Mouse (Mus musculus): Measurements from ENCODE around the gene Ube2k.
"Not testable (repeated sequence)": the region's sequence is repeated elsewhere in the genome, so short reads cannot be mapped to it uniquely, and the experiment has no call there.

Gene Ube2k

DNA sequence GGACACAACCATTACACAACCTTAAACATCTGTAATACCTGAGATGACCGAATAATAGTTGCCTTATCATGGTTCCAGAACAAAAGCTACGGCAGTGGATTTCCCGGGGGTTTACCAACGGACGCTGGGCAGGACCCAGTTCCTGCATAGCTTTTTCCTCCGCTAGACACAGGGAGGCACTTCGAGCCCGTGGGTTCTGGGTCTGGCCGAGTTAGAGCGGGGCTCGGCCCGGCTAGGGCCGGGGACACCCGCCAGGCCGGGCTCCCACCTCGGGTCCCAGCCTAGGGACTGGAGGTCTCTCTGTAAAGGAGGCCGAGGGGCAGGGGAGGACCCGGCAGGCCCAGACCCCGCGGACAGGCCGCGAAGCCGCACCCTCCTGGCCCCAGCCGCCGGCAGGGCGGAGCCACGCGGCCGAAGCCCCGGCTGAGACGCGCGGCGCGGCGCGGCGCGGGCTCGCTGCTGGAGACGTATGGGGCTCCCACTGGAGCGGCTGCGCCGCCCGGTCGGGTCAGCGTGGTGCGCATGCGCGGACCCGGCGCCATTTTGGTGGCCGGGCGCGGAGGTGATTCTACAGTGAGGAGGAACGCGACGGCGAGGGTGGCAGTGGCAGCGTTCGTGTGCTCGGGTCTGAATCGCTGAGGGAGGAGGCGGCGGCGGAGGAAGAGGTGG lies at the start of gene Ube2k, which contains the start of gene Smim14:
Gene Ube2k, plus strand, starts transcription at position 483 of the 669 bp plus-strand sequence.
Gene Smim14, minus strand, starts transcription at position 434 of the 669 bp plus-strand sequence.
- peak; percentile 93 to 94 for DNase-seq (ENCODE audit: low spot score in 2 of 2)

DNA sequence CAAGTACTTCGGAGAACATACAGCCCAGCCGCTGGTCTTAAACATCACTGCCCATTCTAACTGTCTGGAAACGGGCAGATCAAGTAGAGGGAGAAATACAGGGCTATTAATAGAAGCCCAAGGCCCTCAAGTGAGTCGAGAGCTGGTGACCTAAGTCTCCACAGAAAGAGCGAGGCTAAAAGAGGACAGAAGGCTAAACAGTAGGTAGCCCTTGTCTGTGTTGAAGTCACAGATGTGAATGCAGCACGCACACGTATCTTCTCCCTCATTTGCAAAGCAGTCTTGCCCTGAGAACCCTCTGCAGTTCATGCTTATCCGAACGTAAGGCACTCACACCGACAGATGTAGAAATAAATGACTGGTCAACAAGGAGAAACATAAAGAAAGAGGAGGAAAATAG lies 49.7 kb upstream of the Ube2k start:
- DNase-seq (ENCODE audit: low spot score in 2 of 2): no peak

DNA sequence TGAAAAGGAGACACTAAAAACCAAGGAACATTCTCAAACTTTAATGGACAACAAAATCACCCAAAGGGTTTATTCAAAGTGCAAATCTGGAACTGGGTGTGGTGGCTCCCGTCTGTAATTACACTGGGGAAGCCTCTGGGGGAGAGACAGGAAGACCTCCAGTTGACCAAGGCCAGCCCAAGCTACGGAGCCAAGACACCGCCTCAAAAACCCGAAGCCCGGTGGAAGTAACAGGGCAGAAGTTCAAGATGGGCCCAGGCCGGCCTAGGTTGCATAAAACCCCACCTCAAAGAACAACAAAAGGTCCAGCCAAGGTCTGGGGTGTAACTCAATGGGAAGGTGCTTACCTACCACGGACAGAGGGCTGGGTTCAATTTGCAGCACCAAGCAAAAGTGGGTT lies 48.3 kb upstream of the Ube2k start:
- no peak for DNase-seq (ENCODE audit: low spot score in 2 of 2)

DNA sequence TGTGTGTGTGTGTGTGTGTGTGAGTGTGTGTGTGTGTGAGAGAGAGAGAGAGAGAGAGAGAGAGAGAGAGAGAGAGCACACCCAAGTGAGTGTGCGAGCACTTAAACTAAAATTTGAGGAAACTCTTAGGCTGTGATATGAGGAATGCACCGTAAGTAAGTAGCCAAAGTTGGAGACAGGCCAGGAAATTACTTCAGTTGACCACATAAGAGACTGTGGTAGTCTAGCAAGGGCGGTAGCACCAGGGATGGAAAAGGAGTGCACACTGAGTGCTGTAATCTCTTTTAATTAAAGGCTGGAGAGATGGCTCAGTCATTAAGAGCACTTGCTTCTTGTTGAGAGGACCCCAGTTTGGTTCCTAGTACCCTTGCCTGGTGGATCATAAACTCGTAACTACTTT lies 47.2 kb upstream of the Ube2k start:
- DNase-seq (ENCODE audit: low spot score in 2 of 2): no peak

DNA sequence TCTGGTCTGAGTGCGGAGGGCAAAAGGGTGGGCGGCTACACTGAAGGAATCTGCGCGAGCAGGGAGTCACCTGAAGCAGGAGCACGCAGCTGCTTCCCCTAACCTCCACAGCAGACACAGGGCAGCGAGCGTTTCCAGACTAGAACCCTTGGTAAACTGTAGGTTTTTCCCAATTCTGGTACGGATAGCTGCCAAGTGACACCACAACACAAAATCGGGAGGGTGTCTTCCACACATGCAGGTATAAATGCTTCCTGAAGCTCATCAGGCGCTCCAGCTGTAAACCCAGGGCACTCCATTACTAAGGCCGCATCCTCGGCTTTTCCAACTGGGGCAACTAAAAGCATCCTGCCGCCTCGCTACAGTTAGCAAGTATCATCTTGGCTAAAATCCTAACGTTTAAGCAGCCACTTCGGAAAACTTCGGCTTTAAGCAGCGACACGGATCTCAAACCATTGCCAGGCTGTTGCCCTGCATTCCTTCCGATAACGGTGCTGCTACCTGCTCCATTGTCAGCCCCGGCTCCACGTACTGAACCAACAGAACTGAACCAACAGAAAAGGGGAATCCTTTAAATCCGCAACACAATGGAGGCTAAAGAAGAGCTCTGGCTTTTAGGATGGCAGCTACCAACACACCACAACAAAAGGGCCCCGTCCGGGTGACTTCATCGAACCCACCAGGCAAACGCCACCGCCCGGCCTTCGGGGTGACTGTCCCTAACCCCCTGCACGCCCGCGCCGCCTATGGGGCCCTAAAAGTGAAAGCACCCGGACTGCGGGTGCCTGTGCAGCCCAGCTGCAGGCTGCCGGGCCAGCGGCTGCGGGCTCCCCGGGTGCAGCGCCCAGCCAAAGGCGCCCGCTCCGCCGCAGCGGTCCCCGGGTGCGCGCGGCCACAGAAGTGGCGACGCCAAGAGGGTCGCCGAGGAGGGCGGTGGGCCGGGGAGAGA lies 45.0 kb upstream of the Ube2k start:
- peak; percentile 67 to 75 for DNase-seq (ENCODE audit: low spot score in 2 of 2)

DNA sequence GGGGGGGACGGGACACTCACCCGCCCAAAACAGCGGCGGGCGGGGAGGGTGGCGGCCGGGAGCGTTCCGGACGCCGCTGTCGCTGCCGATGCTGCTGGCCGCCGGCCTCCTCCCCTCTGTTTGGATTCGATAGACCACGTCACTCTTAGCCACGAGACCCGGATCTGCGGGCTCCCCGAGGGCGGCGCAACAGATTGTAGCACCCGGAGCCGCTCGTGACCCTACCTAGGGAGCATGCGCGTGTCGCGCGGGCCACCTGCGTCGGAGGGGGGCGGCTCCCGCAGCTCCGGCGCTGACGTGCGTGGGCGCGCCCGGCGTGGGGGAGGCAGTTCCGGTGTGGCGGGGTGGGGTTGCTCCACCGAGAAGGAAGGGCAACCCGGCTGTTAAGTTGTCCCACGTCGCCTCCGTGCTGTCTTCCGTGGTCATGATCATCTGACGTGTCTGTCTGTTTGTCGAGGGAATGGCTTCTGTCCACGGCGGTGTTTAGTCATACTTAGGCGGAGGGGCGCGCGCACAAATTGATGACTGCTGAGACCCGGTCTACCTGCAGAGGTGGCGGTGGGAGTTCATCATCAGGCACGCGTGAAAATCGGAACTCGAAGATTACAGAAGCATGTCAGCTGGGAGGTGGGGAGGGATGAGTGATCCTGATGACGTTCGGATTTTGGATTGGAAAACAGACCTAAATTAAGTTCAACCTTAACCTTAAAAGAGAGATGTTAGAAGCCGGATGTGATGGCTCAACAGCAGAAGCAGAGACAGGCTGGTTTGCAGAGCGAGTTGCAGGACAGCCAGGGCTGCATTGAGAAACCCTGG lies 44.1 kb upstream of the Ube2k start, which contains the start of gene Gm43552:
Gene Gm43552, minus strand, starts transcription at position 118 of the 816 bp plus-strand sequence.
- peak; percentile 92 to 96 for DNase-seq (ENCODE audit: low spot score in 2 of 2)

DNA sequence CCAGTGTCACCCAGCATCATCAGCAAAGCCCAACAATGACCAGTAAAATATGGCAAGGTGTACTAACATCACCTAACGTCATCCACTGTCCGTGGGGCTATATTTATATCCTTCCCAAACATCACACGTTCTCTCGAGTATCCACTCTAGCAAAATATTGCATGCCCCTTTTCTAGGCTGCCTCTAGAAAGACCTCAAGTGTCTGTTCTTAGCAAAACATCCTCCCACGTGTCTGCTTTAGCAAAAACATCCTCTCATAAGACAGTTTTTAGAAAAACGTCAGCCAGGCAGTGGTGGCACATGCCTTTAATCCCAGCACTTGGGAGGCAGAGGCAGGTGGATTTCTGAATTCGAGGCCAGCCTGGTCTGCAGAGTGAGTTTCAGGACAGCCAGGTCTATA lies 36.8 kb upstream of the Ube2k start:
- no peak for DNase-seq (ENCODE audit: low spot score in 2 of 2)

DNA sequence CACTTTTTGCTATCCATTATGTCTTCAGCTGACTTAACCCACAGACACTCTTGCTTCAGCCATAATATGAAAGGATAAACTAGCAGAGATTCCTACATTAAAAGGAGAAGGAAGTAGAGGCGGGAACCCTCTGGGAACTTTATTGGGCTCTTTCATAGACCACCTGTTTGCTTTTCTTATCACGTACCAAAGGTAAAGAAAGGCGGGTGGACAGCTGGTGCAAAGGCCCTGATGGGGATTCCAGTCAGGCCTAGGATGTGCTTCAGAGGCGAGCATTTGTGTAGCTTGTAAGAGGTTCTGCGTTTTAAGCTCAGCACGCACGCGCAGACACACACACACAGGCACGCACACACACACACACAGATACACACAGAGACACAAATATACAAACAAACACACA lies 35.6 kb upstream of the Ube2k start:
- DNase-seq (ENCODE audit: low spot score in 2 of 2): no peak

DNA sequence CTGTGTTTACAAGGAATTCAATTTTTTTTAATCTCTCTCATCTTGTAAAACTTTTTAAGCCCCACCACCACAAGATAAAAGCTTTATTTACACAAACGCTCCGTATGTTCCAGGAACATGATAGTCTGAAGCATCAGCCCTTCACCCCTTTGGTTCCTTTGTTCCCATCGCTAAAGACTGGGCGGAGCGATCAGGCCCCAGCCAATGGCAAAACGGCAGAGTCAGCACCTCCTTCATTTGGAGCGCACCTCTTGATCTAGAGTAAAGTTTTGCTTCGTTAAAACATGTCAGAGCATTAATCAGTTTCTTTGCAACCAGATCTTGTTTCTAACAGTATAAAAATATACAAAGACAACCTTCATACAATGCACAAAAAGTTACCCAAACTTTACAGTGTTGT lies 31.2 kb upstream of the Ube2k start:
- no peak for DNase-seq (ENCODE audit: low spot score in 2 of 2)

DNA sequence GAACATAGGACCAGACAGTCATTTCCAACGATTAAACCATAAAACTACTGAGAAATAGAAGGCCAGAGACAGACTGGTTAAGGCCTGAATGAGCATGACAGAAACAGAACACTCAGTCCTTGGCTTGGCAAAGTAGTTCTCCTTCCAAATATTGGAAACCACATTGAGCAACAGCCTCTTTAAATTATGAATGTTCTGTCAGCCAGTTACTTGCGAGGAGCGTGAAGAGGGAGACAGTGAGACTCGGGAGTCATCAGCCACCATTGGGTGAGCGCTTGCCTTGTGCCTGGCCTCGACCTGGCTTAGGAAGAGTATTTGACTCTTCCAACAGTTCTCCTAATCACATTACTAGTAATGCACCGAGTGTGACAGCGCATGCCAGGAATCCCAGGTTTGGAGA lies 28.6 kb upstream of the Ube2k start:
- DNase-seq (ENCODE audit: low spot score in 2 of 2): no peak

DNA sequence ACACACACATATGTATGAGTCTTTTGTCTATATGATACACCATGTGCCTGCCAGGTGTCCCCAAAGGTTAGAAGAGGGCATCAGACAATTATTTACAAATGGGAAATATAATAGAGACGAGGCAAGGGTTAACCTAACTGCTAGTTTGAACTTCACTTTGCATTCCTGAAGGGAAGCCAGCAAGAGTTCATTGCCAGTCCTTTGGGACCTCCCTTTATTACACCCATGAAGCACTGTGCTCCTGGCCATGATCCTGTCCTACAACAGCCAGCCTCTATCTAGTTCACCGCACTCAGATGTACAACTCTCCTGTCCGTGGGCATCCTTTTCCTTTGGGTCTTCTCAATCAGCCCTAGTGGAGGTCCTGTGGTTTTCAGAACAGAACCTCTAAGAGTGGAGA lies 23.5 kb upstream of the Ube2k start:
- DNase-seq (ENCODE audit: low spot score in 2 of 2): no peak

DNA sequence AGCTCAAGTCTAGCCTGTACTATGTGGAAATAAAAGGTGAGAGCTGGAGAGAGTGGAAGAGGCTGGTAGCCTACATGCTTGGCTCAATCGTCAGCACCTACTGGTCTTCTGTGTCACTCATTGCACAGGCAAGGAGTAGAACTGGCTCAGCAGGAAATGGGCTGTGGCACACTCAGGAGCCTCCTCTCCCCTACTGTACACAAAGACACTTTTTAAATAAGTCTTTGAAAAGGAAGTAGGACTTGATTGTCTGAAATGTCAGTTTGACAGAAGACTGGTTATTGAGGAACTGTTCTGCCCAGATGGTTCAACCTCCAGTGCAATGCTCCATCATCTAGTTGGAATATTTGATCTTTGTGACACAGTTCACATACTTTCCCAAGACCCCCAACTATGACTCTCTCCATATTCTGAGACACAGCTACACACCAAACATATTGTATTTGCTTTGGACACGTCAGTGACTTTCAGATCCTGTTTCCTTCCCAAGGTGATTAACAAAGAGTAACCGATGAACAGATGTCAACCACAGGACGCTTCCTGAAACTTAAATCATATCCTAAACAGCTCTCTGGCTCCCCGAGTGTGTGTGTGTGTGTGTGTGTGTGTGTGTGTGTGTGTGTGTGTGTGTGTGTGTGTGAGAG lies 22.3 kb upstream of the Ube2k start:
- DNase-seq (ENCODE audit: low spot score in 2 of 2): no peak

DNA sequence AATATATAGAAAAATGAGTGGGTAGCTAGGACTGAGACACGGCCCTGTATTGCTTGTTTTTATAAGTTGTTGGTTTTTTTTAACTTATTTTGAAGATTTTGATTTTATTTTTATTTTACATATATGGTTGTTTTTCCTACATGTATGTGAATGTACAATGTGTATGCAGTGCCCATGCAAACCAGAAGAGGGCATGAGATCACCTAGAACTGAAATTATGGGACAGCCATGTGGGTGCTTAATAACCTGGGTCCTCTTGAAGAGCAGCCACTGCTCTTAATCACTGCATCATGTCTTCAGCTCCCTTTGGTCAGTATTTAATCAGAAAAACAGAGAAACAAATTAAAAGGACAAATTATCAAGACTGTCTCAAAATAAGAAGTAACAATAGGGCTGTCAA lies 15.2 kb upstream of the Ube2k start:
- DNase-seq (ENCODE audit: low spot score in 2 of 2): no peak

DNA sequence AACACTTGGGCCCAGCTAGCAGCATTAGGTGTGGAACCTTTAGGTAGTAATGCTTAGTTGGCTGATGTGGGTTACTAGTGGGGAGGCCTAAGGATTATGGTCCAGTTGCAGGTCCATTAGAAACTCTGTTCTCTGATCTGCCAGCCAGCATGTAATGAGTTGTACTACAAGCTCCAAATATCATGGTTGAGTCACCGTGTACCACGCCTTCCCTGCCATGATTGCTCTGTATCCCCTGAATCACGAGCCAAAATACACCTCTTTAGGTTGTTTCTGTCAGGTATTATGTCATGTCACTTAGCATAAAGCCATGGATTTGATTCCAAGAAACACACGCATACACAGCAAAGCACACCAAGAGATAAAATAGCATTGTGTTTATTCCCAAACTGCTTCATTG lies 12.2 kb upstream of the Ube2k start:
- DNase-seq (ENCODE audit: low spot score in 2 of 2): no peak

DNA sequence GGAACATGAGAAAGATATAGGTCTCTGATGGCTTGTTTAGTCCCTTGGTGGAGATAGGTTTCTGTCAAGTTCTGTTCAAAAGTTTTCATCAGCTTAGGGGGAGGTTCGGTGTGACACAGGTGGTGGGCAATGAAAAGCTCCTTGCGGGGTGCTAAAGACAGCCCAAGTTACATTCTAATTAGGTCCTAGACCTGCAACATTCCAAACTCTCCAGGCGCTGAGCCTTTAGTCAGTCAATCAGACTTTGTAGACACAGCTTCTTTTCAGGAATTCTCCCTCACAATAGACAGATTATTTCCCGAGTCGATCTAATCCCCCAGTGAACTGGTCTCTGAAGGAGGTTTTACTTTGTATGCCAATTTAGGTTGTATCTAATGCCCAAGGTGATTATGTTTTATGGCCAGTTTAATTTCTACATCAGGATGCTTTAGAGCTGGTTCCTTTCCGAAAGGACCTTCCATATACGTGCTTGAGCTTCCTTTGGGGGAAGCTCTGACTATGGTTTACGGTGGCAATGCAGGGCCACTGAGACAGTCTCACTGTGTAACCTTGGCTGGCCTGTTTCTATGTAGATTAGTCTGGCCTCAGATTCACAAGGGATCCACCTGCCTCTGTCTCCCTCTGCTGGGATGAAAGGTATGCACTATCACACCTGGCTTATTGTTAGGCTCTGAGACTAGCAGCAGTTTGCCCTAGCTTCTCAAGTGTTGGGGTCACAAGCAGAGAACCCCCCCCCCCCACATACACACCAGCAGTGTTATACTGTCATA lies 11.2 kb upstream of the Ube2k start:
- no peak for DNase-seq (ENCODE audit: low spot score in 2 of 2)

DNA sequence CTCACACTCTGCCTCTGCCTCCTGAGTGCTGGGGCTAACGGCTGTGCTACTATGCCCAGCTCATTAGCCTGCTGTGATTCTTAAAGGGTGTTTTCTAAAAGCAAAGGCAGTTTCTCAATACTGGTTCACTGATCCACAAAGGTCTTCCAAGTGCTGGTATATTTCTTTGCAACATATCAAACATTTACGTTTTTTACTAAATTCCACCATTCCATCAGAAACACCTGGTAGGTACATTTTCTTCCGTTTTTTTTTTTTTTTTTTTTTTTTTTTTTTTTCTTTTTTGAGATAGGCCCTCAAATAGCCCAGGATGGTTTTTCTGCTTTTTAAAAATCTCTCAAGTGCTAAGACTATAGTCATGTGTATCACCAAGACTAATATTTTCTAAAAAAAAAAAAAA lies 5.8 kb upstream of the Ube2k start:
- no peak for DNase-seq (ENCODE audit: low spot score in 2 of 2)

DNA sequence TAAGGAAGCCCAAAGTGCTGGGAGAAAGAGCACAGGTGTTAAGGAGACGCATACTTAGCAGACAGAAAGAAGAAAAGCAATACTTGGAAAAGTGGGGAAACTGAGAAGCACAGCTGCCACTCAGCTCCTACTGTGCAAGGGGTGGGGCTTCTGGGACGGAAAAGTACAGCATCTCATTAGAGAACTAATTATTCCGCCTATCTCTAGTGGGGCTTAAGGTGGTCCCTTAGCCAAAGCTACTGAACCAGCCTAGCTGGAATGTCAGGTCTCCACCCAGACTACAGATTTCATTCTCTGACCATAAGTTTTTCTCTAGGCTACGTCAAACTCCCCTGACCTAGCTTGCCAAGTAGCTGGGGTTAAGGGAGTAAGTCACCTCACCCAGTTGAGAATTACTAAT lies 2.5 kb upstream of the Ube2k start:
- DNase-seq (ENCODE audit: low spot score in 2 of 2): no peak

DNA sequence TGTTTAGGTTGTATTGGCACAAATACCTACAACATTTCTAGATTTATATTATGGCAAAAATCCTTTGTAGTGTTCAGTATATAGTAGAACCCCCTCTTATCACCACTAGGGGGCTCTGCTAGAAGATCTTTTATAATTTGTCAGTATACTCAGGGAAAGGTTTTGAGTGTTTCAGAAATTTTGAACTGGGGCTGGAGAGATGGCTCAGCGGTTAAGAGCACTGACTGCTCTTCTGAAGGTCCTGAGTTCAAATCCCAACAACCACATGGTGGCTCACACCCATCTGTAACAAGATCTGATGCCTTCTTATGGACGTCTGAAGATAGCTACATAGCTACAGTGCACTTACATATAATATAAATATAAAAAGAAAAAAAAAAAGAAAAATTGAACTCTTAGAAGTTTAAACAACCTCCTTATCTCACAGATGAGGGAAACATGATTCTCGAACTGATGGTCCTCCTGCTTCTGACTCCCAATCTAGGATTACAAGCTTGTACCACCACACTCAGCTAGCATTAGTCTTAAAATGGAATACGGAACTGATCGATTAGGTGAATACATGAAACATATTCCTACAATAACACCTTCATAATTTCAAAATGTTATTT lies 1.5 kb upstream of the Ube2k start:
- no peak for DNase-seq (ENCODE audit: low spot score in 2 of 2)

DNA sequence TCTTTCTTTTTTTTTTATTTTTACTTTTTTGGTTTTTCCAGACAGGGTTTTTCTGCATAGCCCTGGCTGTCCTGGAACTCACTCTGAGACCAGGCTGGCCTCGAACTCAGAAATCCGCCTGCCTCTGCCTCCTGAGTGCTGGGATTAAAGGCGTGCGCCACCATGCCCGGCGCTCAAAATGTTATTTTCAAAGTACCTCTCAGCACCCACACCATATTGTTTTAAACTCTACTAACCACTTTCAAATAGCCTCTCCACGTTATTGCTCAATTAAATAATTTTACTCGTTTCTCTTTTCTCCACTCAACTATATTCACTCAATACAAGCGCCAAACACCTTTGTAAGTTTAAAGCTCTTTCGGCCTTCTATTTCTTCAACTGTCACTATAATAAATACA lies 966 bp upstream of the Ube2k start:
- DNase-seq (ENCODE audit: low spot score in 2 of 2): not testable (repeated sequence)

DNA sequence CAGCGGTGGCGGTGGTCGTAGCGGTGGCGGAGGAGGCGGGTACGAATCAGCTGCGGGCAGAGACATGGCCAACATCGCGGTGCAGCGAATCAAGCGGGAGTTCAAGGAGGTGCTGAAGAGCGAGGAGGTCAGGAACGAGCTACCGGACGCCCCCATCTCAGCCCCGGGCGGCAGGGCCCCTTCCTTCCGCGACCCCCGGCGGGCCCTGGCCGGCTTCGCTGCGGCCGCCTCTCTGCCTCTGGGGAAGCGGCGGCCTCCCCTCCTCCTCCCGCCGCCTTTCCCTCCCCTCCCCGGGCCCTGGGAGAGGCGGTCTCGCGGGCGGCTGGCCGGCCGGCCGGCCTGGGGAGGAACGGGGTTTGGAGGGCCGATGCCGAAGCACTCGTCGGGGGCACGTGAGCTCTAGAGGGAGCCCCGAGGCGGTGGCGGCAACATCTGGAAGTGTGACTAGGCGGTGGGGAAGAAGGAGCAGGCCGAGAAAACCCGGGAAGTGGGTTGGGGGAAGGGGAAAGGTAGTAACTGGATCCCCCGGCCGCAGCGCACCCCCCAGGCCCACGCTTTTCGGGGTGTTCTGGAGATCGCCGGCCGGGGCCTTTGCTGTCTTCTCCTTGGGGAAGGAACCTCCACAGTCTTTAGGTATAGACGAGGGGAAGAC lies 513 bp downstream of the Ube2k start:
- DNase-seq (ENCODE audit: low spot score in 2 of 2): peak; percentile 50 to 66
